Mouse (Mus musculus) lung, postnatal 0 days (tissue): ENCODE results near the gene Efhc1.

Experiments used
- CTCF ChIP-seq: IDR thresholded peaks from 2 replicates; pipeline ENCODE4 v1.5.1; 2016; ENCODE audit warnings: antibody characterized with exemption, mild to moderate bottlenecking
- EP300 ChIP-seq: IDR thresholded peaks from 2 replicates; pipeline ENCODE4 v1.6.1; 2016; ENCODE audit warnings: antibody characterized with exemption, mild to moderate bottlenecking, control low read depth

GRCm38 (mm10) chr1:21033792-21034119 lies 82.3 kb downstream of the Efhc1 start:
- TF ChIP-seq CTCF (no peak), EP300 (no peak)
